24 mouse cellular contexts compared by ENCODE assay signal in the genomic region with DNA sequence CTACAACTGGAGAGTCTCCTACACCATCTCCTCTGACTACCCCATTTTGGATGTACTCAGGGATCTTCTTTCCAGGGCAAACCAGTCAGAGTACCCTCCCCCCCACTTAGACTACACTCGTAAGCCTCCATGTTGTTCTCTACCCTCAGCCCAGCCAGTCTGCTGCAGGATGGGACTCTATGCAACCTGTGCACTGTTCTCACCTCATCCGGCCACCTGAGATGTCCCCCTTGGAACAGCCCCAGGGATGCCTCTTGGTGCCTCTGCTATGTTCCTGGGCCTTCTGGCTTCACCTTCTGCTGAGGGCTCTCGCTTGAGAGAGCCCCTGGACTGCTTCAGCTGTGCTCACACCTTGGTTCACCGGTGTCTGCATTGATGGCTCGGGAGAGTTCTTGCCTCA.
"Had no signal": no experiment of that assay in that cellular context is flagged by ENCODE, and none has a peak within 500 bp of the region (broad histone marks: within the 10 kb centered on the region; RNA-seq: fewer than 3 reads in every experiment).

No protein-coding gene starts in this region.

- DNase-seq: gastrocnemius, postnatal 10 days; gastrocnemius, postnatal 25 days; heart, adult 18-20 months; heart, postnatal 10 days; heart, postnatal 4 days; kidney, adult 18-20 months; kidney, adult 8-10 months; kidney, postnatal 10 days; kidney, postnatal 25 days; kidney, postnatal 4 days; liver; liver, embryonic 13.5 days; liver, postnatal 0 days had no signal

- ATAC-seq: inflammation-experienced regulatory T-cells, adult 6 months; intestine, embryonic 15.5 days; liver, postnatal 0 days had no signal

- H3K27ac ChIP-seq: heart, embryonic 10.5 days; hindbrain, embryonic 10.5 days; hindbrain, embryonic 12.5 days; hindbrain, embryonic 14.5 days; intestine, embryonic 15.5 days; layer of hippocampus, adult 2 months; left cerebral cortex, adult 2 months; liver, embryonic 13.5 days; liver, embryonic 15.5 days had no signal

- H3K4me1 ChIP-seq: intestine, embryonic 15.5 days; liver, embryonic 13.5 days; liver, embryonic 15.5 days had no signal

- H3K27me3 ChIP-seq: heart, embryonic 12.5 days; hindbrain, embryonic 12.5 days; intestine, embryonic 15.5 days; limb, embryonic 12.5 days; liver, embryonic 13.5 days; liver, embryonic 15.5 days had no signal

- H3K4me3 ChIP-seq: heart, embryonic 10.5 days; heart, embryonic 12.5 days; hindbrain, embryonic 10.5 days; hindbrain, embryonic 12.5 days; intestine, embryonic 15.5 days; layer of hippocampus, adult 2 months; left cerebral cortex, adult 2 months; limb, embryonic 12.5 days; liver, embryonic 13.5 days; liver, embryonic 15.5 days had no signal

- H3K36me3 ChIP-seq: heart, embryonic 10.5 days; heart, embryonic 12.5 days; hindbrain, embryonic 10.5 days; hindbrain, embryonic 12.5 days; intestine, embryonic 15.5 days; limb, embryonic 12.5 days; liver, embryonic 13.5 days; liver, embryonic 15.5 days had no signal

- H3K9me3 ChIP-seq: heart, embryonic 10.5 days; heart, embryonic 12.5 days; hindbrain, embryonic 10.5 days; hindbrain, embryonic 12.5 days; intestine, embryonic 15.5 days; limb, embryonic 12.5 days; liver, embryonic 13.5 days; liver, embryonic 15.5 days had no signal
